Mouse (Mus musculus) E14TG2a.4 (cell line): ENCODE data around the gene P4ha1.

Source experiments
- CTCF ChIP-seq: conservative IDR thresholded peaks from 2 replicates; pipeline ENCODE4 v1.5.1; 2014; ENCODE audit warnings: low read length
- POU5F1 ChIP-seq: IDR thresholded peaks from 2 replicates; pipeline ENCODE4 v1.6.1; 2014; ENCODE audit warnings: low read length, borderline replicate concordance

- TF ChIP-seq CTCF: no peak
- no peak for TF ChIP-seq POU5F1
Measured at GRCm38 (mm10) chr10:59287251-59287650, 35.8 kb upstream of the P4ha1 start.
